Mouse (Mus musculus) olfactory bulb, adult 2 months (tissue): ENCODE data around the gene Bin2.

ENCODE experiments used
- CTCF ChIP-seq: fragments of 200-500 bp; IDR thresholded peaks from 2 replicates; pipeline ENCODE4 v1.5.1; 2012; ENCODE audit warnings: low read depth, mild to moderate bottlenecking, low read length, moderate library complexity; ENCODE audit not compliant: insufficient read depth
- POLR2A ChIP-seq: fragments of 200-500 bp; IDR thresholded peaks from 2 replicates; pipeline ENCODE4 v1.6.1; 2012; ENCODE audit warnings: mild to moderate bottlenecking, low read depth, low read length, moderate library complexity; ENCODE audit not compliant: insufficient read depth

DNA sequence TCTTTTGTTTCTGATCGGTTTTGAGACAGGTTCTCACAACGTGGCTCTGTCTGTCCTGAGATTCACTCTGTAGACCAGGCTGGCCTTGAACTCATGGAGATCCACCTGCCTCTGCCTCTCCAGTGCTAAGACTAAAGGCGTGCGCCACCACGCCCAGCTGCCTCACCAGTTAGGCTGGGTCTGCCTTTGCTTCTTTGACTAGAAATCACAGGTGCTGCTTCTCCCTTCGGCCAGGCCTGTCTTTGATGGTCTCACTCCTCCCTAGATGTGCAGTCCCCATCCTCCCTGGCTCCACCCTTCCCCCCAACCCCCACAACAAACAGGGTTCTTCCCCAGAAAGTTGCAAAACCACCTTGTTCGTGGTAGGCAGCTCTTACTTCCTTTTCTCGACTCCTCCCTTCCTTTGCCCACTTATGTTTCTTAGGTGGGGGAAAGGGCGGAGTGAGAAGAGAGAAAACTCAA lies 4.5 kb downstream of the Bin2 start:
- TF ChIP-seq CTCF, result no peak
- no peak for TF ChIP-seq POLR2A
